Mouse (Mus musculus) spleen, adult 2 months (tissue): ENCODE data around the gene Prcd.

Experiments
- CTCF ChIP-seq: fragments of 200-500 bp; IDR thresholded peaks from 2 replicates; pipeline ENCODE4 v1.5.1; 2011; ENCODE audit warnings: mild to moderate bottlenecking, inconsistent platforms; ENCODE audit not compliant: insufficient read depth, insufficient read length, insufficient replicate concordance; ENCODE audit errors: extremely low read depth
- POLR2A ChIP-seq: fragments of 200-500 bp; IDR thresholded peaks from 2 replicates; pipeline ENCODE4 v1.6.1; 2011; ENCODE audit warnings: low read depth, low read length, inconsistent platforms

DNA sequence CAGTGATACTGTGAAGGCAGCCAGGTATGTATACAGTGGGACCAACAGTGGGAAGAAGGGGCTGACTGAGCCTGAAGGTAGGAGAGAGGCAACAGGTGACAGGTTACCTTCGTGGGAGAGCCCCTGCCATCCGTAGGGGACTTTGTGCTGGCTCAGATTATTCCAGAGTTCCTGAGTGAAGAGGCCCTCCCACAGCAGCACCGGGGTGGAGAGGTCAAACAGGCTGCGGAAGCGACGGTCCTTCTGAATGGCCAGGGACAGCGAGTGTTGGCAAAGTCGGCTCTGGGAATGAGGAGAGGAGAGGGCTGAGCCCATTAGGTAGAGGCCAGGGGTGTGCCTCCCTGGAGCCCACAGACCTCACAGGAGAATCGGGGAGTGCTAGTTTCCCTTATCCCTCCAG lies 32.4 kb downstream of the Prcd start:
- no peak for TF ChIP-seq CTCF
- TF ChIP-seq POLR2A: no peak
